Mouse (Mus musculus) thymus, adult 2 months (tissue): ENCODE data around the gene Prps2.

Experiments
- CTCF ChIP-seq: fragments of 200-500 bp; IDR thresholded peaks from 2 replicates; pipeline ENCODE4 v1.5.1; 2012; ENCODE audit warnings: mild to moderate bottlenecking, control low read depth, low read length, moderate library complexity, borderline replicate concordance; ENCODE audit not compliant: control insufficient read depth, poor library complexity, insufficient read depth; ENCODE audit errors: extremely low read depth
- POLR2A ChIP-seq: fragments of 200-500 bp; IDR thresholded peaks from 2 replicates; pipeline ENCODE4 v1.6.1; 2012; ENCODE audit warnings: mild to moderate bottlenecking, low read length, control low read depth, moderate library complexity; ENCODE audit not compliant: control insufficient read depth, poor library complexity, insufficient read depth; ENCODE audit errors: extremely low read depth

- TF ChIP-seq POLR2A: no peak
- TF ChIP-seq CTCF: no peak
Observed at GRCm38 (mm10) chrX:167346440-167346839, 36.1 kb downstream of the Prps2 start.
